Mouse (Mus musculus) liver, adult 2 months (tissue): ENCODE measurements around the gene Nectin2.

Source experiments
- CTCF ChIP-seq: fragments of 200-500 bp; IDR thresholded peaks from 2 replicates; pipeline ENCODE4 v1.5.1; 2011; ENCODE audit warnings: low read depth, low read length, control low read depth
- POLR2A ChIP-seq: fragments of 200-500 bp; IDR thresholded peaks from 2 replicates; pipeline ENCODE4 v1.6.1; 2011; ENCODE audit warnings: low read length, control low read depth; ENCODE audit not compliant: insufficient read depth; ENCODE audit errors: extremely low read depth

- TF ChIP-seq CTCF: no peak
- TF ChIP-seq POLR2A: no peak
Observed at GRCm38 (mm10) chr7:19675824-19676223, 74.5 kb downstream of the Nectin2 start.
